Mouse (Mus musculus): ENCODE measurements around the gene Col26a1. TPM values are rescaled to one million over a fixed set of nuclear protein-coding genes. Genes with fewer than 3 reads are reported as not detected.

Gene Col26a1
- polyA plus RNA-seq, 1 experiment from 2014 or later = 8.8 TPM

- Histone ChIP-seq H3K36me3 (ENCODE audit: control insufficient read depth, insufficient read depth, low read length) (no peaks in the 10 kb centered on the region), H3K27ac (ENCODE audit: low read depth, low read length) (peak overlapping the region; percentile 66; the same call in 1 of the 2 replicates), H3K4me2 (ENCODE audit: low read length) (no peak overlapping the region), H3K9ac (ENCODE audit: low read length) (peak overlapping the region; percentile 26; the same call in 1 of the 2 replicates), H3K4me1 (ENCODE audit: control insufficient read depth, insufficient read depth, low read length) (peaks cover 15% of the 10 kb centered on the region), H3K27me3 (replicated peaks; ENCODE audit: control insufficient read depth, insufficient read depth, low read length) (no peaks in the 10 kb centered on the region), H3K4me3 (ENCODE audit: low read depth, low read length) (no peak overlapping the region), H3K9me3 (replicated peaks; ENCODE audit: control insufficient read depth, low read length) (no peaks in the 10 kb centered on the region)
- peak; percentile 74 for DNase-seq (ENCODE audit: low spot score)
- WGBS = 29% methylated on average over 14 of the region's 14 CpGs
- peak; percentile 85 for ATAC-seq
Measured at GRCm38 (mm10) chr5:136863961-136864674, 18.9 kb downstream of the Col26a1 start.

GRCm38 (mm10) chr5:136863276-136863675 is 19.7 kb downstream of the Col26a1 start:
- ATAC-seq = no peak
- Histone ChIP-seq H3K4me1 (ENCODE audit: control insufficient read depth, insufficient read depth, low read length) (peaks cover 15% of the 10 kb centered on the region), H3K4me3 (ENCODE audit: low read depth, low read length) (no peak overlapping the region), H3K9me3 (replicated peaks; ENCODE audit: control insufficient read depth, low read length) (no peaks in the 10 kb centered on the region), H3K4me2 (ENCODE audit: low read length) (no peak overlapping the region), H3K27me3 (replicated peaks; ENCODE audit: control insufficient read depth, insufficient read depth, low read length) (no peaks in the 10 kb centered on the region), H3K27ac (ENCODE audit: low read depth, low read length) (no peak overlapping the region), H3K36me3 (ENCODE audit: control insufficient read depth, insufficient read depth, low read length) (no peaks in the 10 kb centered on the region), H3K9ac (ENCODE audit: low read length) (no peak overlapping the region)
- WGBS = 56% methylated on average over 9 of the region's 9 CpGs
- no peak for DNase-seq (ENCODE audit: low spot score)

GRCm38 (mm10) chr5:136862806-136863205 is 20.2 kb downstream of the Col26a1 start:
- H3K27ac ChIP-seq (ENCODE audit: low read depth, low read length) = no peak overlapping the region
- no peaks in the 10 kb centered on the region for H3K27me3 ChIP-seq (replicated peaks; ENCODE audit: control insufficient read depth, insufficient read depth, low read length)
- peaks cover 15% of the 10 kb centered on the region for H3K4me1 ChIP-seq (ENCODE audit: control insufficient read depth, insufficient read depth, low read length)
- H3K9ac ChIP-seq (ENCODE audit: low read length) = no peak overlapping the region
- ATAC-seq (no peak), DNase-seq (ENCODE audit: low spot score) (no peak)
- WGBS = 58% methylated on average over 4 of the region's 4 CpGs
- H3K36me3 ChIP-seq (ENCODE audit: control insufficient read depth, insufficient read depth, low read length) = no peaks in the 10 kb centered on the region
- no peaks in the 10 kb centered on the region for H3K9me3 ChIP-seq (replicated peaks; ENCODE audit: control insufficient read depth, low read length)
- no peak overlapping the region for H3K4me3 ChIP-seq (ENCODE audit: low read depth, low read length)
- H3K4me2 ChIP-seq (ENCODE audit: low read length) = no peak overlapping the region

GRCm38 (mm10) chr5:136861191-136861940 is 21.6 kb downstream of the Col26a1 start:
- Histone ChIP-seq H3K4me1 (ENCODE audit: control insufficient read depth, insufficient read depth, low read length) (peaks cover 15% of the 10 kb centered on the region), H3K4me3 (ENCODE audit: low read depth, low read length) (no peak overlapping the region), H3K9ac (ENCODE audit: low read length) (peak overlapping the region; percentile 29; the same call in 1 of the 2 replicates), H3K9me3 (replicated peaks; ENCODE audit: control insufficient read depth, low read length) (no peaks in the 10 kb centered on the region), H3K4me2 (ENCODE audit: low read length) (peak overlapping the region; percentile 34), H3K27ac (ENCODE audit: low read depth, low read length) (no peak overlapping the region), H3K27me3 (replicated peaks; ENCODE audit: control insufficient read depth, insufficient read depth, low read length) (no peaks in the 10 kb centered on the region), H3K36me3 (ENCODE audit: control insufficient read depth, insufficient read depth, low read length) (no peaks in the 10 kb centered on the region)
- ATAC-seq (no peak), DNase-seq (ENCODE audit: low spot score) (no peak)
- WGBS = 5% methylated on average over 20 of the region's 20 CpGs

GRCm38 (mm10) chr5:136850716-136851115 is 32.3 kb downstream of the Col26a1 start:
- Histone ChIP-seq H3K4me3 (ENCODE audit: low read depth, low read length) (no peak overlapping the region), H3K27me3 (replicated peaks; ENCODE audit: control insufficient read depth, insufficient read depth, low read length) (no peaks in the 10 kb centered on the region), H3K4me2 (ENCODE audit: low read length) (no peak overlapping the region), H3K36me3 (ENCODE audit: control insufficient read depth, insufficient read depth, low read length) (no peaks in the 10 kb centered on the region), H3K4me1 (ENCODE audit: control insufficient read depth, insufficient read depth, low read length) (no peaks in the 10 kb centered on the region), H3K9me3 (replicated peaks; ENCODE audit: control insufficient read depth, low read length) (no peaks in the 10 kb centered on the region), H3K9ac (ENCODE audit: low read length) (no peak overlapping the region), H3K27ac (ENCODE audit: low read depth, low read length) (no peak overlapping the region)
- ATAC-seq (no peak), DNase-seq (ENCODE audit: low spot score) (no peak)
- WGBS = 93% methylated on average over 6 of the region's 6 CpGs

- no peaks in the 10 kb centered on the region for H3K36me3 ChIP-seq (ENCODE audit: control insufficient read depth, insufficient read depth, low read length)
- ATAC-seq (no peak), DNase-seq (ENCODE audit: low spot score) (no peak)
- H3K4me2 ChIP-seq (ENCODE audit: low read length) = no peak overlapping the region
- H3K4me1 ChIP-seq (ENCODE audit: control insufficient read depth, insufficient read depth, low read length) = no peaks in the 10 kb centered on the region
- no peak overlapping the region for H3K27ac ChIP-seq (ENCODE audit: low read depth, low read length)
- no peaks in the 10 kb centered on the region for H3K9me3 ChIP-seq (replicated peaks; ENCODE audit: control insufficient read depth, low read length)
- no peak overlapping the region for H3K9ac ChIP-seq (ENCODE audit: low read length)
- H3K27me3 ChIP-seq (replicated peaks; ENCODE audit: control insufficient read depth, insufficient read depth, low read length) = no peaks in the 10 kb centered on the region
- no peak overlapping the region for H3K4me3 ChIP-seq (ENCODE audit: low read depth, low read length)
- WGBS = 77% methylated on average over 19 of the region's 19 CpGs
Measured at GRCm38 (mm10) chr5:136846385-136847264, 36.4 kb downstream of the Col26a1 start.

GRCm38 (mm10) chr5:136843930-136844329 is 39.1 kb downstream of the Col26a1 start:
- Histone ChIP-seq H3K4me2 (ENCODE audit: low read length) (no peak overlapping the region), H3K4me3 (ENCODE audit: low read depth, low read length) (no peak overlapping the region), H3K9ac (ENCODE audit: low read length) (no peak overlapping the region), H3K27ac (ENCODE audit: low read depth, low read length) (no peak overlapping the region), H3K9me3 (replicated peaks; ENCODE audit: control insufficient read depth, low read length) (no peaks in the 10 kb centered on the region), H3K4me1 (ENCODE audit: control insufficient read depth, insufficient read depth, low read length) (no peaks in the 10 kb centered on the region), H3K36me3 (ENCODE audit: control insufficient read depth, insufficient read depth, low read length) (no peaks in the 10 kb centered on the region), H3K27me3 (replicated peaks; ENCODE audit: control insufficient read depth, insufficient read depth, low read length) (no peaks in the 10 kb centered on the region)
- DNase-seq (ENCODE audit: low spot score) (no peak), ATAC-seq (no peak)
- WGBS = 57% methylated on average over 5 of the region's 5 CpGs

- Histone ChIP-seq H3K9ac (ENCODE audit: low read length) (no peak overlapping the region), H3K4me2 (ENCODE audit: low read length) (no peak overlapping the region), H3K27ac (ENCODE audit: low read depth, low read length) (no peak overlapping the region), H3K27me3 (replicated peaks; ENCODE audit: control insufficient read depth, insufficient read depth, low read length) (no peaks in the 10 kb centered on the region), H3K9me3 (replicated peaks; ENCODE audit: control insufficient read depth, low read length) (no peaks in the 10 kb centered on the region), H3K4me1 (ENCODE audit: control insufficient read depth, insufficient read depth, low read length) (no peaks in the 10 kb centered on the region), H3K36me3 (ENCODE audit: control insufficient read depth, insufficient read depth, low read length) (no peaks in the 10 kb centered on the region), H3K4me3 (ENCODE audit: low read depth, low read length) (no peak overlapping the region)
- DNase-seq (ENCODE audit: low spot score) (peak; percentile 38), ATAC-seq (no peak)
- 4% methylated on average over 8 of the region's 8 CpGs for WGBS
Measured at GRCm38 (mm10) chr5:136840036-136840435, 43.0 kb downstream of the Col26a1 start.

Measured in forebrain, embryonic 14.5 days (tissue).